Mouse (Mus musculus): ENCODE results near the gene Tubb3.

GRCm38 (mm10) chr8:123428939-123429721 lies 17.9 kb downstream of the Tubb3 start:
- no peak for TF ChIP-seq CTCF (conservative IDR thresholded peaks at IDR 0.05; ENCODE audit: low read length)
- TF ChIP-seq NANOG (IDR thresholded peaks at IDR 0.05; ENCODE audit: borderline replicate concordance, low read length), result no peak
- no peak for TF ChIP-seq POU5F1 (IDR thresholded peaks at IDR 0.05; ENCODE audit: borderline replicate concordance, low read length)

Data from E14TG2a.4 (cell line).